Mouse (Mus musculus): Measurements from ENCODE around the gene Sppl2a. TPM values are rescaled to one million over a fixed set of nuclear protein-coding genes. Genes with fewer than 3 reads are reported as not detected.
"Not testable (repeated sequence)": the region's sequence is repeated elsewhere in the genome, so short reads cannot be mapped to it uniquely, and the experiment has no call there.

Sppl2a gene
- total RNA-seq (2014; rRNA removed) = 38.9 and 55.3 TPM in 2 replicates
- 24.8 and 30.5 TPM in 2 replicates for polyA plus RNA-seq (2015; fragmentation: Nextera tagmentation; extraction: Ambion mirVana)

DNA sequence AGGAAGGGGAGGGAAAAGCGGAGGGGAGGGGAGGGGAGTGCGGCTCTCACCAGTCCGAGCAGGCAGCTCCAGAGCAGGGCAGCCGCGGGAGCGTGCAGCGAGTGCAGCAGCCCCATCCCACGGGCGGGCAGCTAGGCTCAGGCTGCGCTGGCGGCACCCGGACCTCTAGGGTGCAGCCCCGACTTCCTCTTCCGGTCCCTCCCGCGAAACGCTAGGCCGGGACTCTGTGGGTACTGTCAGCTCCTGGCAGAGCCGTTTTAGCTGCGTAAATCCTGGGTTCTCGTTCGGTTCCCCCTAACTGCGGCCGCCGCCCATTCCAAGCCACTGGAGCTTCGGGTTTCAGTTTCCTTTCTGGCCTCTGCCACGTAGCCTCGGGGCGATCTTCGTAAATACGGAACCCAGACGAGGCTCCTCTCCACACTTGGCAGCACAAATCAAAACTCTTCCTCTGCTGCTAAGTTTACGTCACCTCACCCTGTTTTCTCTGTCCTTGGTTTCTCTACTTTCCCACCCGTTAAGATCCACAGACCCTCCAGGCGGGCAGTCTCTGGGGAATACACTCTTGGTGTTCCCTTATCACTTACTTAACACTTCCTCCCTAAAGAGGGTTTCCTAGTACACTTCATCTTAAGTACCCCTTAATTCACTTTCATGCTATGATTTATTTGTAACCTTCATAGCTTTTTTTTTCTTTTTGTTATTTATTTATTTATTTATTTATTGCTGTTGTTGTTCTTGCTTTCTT, at the start of gene Sppl2a:
Gene Sppl2a (minus strand): TSS at position 339 of the 745 bp plus-strand sequence.
- peak; percentile 44 for TF ChIP-seq CTCF (IDR thresholded peaks at IDR 0.05; ENCODE audit: low read depth)
- Histone ChIP-seq H3K36me3 (ENCODE audit: insufficient read depth) (0 out of 2 replicates have a peak, but pooled peaks cover 3% of the 10 kb centered on the region), H3K9ac (peak within 1 kb of the TSS; percentile 79), H3K4me3 (ENCODE audit: low read depth, low read length) (peak within 1 kb of the TSS; percentile 70), H3K27ac (ENCODE audit: low read depth, low read length) (peak within 1 kb of the TSS; percentile 92), H3K9me3 (ENCODE audit: low read length) (no peaks in the 10 kb centered on the region), H3K4me1 (ENCODE audit: insufficient read depth) (no peaks in the 10 kb centered on the region), H3K27me3 (ENCODE audit: insufficient read depth, low read length) (no peaks in the 10 kb centered on the region), H3K4me2 (ENCODE audit: low read depth) (peak within 1 kb of the TSS; percentile 52)
- peak; percentile 93 for DNase-seq
- ATAC-seq = peak; percentile 100
- WGBS = under 1% methylated on average over 35 of the region's 35 CpGs

DNA sequence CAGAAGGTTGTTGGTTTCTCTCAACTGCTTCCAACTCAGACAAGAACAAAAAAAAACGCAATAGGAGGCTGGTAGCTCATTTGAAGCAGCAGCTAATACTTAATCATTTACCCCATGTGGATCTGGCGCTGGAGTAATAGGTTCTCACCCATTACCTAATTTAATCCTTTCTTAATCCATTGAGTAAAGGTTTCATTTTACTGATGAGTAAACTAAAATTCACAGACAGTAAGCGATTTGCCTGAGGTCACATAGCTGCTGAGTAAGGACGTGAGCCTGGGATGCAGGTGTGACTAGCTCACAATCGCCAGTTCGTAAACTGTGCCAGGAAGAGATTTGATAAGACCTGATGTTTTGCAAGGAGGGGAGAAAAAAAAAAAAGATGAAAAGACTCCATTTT, 44.4 kb upstream of the Sppl2a start:
- Histone ChIP-seq H3K4me2 (ENCODE audit: low read depth) (no peak overlapping the region), H3K27ac (ENCODE audit: low read depth, low read length) (no peak overlapping the region), H3K9ac (no peak overlapping the region), H3K4me1 (ENCODE audit: insufficient read depth) (no peaks in the 10 kb centered on the region), H3K27me3 (ENCODE audit: insufficient read depth, low read length) (no peaks in the 10 kb centered on the region), H3K9me3 (ENCODE audit: low read length) (no peaks in the 10 kb centered on the region), H3K36me3 (ENCODE audit: insufficient read depth) (no peaks in the 10 kb centered on the region), H3K4me3 (ENCODE audit: low read depth, low read length) (no peak overlapping the region)
- WGBS = 63% methylated on average over 6 of the region's 6 CpGs
- no peak for ATAC-seq
- no peak for DNase-seq
- no peak for TF ChIP-seq CTCF (IDR thresholded peaks at IDR 0.05; ENCODE audit: low read depth)

GRCm38 (mm10) chr2:126961696-126962095, 28.7 kb upstream of the Sppl2a start:
- Histone ChIP-seq H3K27me3 (ENCODE audit: insufficient read depth, low read length) (no peaks in the 10 kb centered on the region), H3K36me3 (ENCODE audit: insufficient read depth) (no peaks in the 10 kb centered on the region), H3K9ac (no peak overlapping the region), H3K9me3 (ENCODE audit: low read length) (no peaks in the 10 kb centered on the region), H3K4me3 (ENCODE audit: low read depth, low read length) (no peak overlapping the region), H3K27ac (ENCODE audit: low read depth, low read length) (no peak overlapping the region), H3K4me1 (ENCODE audit: insufficient read depth) (no peaks in the 10 kb centered on the region), H3K4me2 (ENCODE audit: low read depth) (no peak overlapping the region)
- ATAC-seq (no peak), DNase-seq (no peak)
- no peak for TF ChIP-seq CTCF (IDR thresholded peaks at IDR 0.05; ENCODE audit: low read depth)
- WGBS = 77% methylated on average over 2 of the region's 2 CpGs

GRCm38 (mm10) chr2:126955671-126956070, 22.6 kb upstream of the Sppl2a start:
- Histone ChIP-seq H3K27ac (ENCODE audit: low read depth, low read length) (no peak overlapping the region), H3K4me3 (ENCODE audit: low read depth, low read length) (no peak overlapping the region), H3K4me2 (ENCODE audit: low read depth) (no peak overlapping the region), H3K9me3 (ENCODE audit: low read length) (no peaks in the 10 kb centered on the region), H3K27me3 (ENCODE audit: insufficient read depth, low read length) (no peaks in the 10 kb centered on the region), H3K9ac (no peak overlapping the region), H3K36me3 (ENCODE audit: insufficient read depth) (no peaks in the 10 kb centered on the region), H3K4me1 (ENCODE audit: insufficient read depth) (no peaks in the 10 kb centered on the region)
- no peak for TF ChIP-seq CTCF (IDR thresholded peaks at IDR 0.05; ENCODE audit: low read depth)
- ATAC-seq (no peak), DNase-seq (no peak)
- WGBS = 74% methylated on average over 7 of the region's 7 CpGs

DNA sequence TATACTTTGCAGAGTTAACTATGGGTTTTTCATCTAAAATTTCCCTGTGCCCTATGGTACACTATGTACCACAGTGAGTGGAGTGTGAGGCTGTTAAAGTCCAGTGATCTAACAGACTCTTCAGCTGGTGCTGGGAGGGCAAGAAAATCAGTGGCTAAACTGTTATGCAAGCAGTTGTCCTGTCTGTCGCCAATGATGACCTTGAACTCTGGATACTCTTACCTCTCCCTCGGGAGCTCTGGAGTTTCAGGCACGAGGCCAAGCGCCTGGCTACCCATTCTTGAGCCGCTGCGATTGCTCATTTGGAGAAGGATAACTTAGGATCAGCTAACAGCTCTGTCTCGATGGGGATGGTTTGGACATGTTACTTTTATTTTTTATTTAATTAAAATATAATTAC, 18.1 kb upstream of the Sppl2a start:
- no peak overlapping the region for H3K4me3 ChIP-seq (ENCODE audit: low read depth, low read length)
- no peak overlapping the region for H3K27ac ChIP-seq (ENCODE audit: low read depth, low read length)
- H3K4me2 ChIP-seq (ENCODE audit: low read depth) = no peak overlapping the region
- no peak for TF ChIP-seq CTCF (IDR thresholded peaks at IDR 0.05; ENCODE audit: low read depth)
- ATAC-seq = no peak
- no peaks in the 10 kb centered on the region for H3K9me3 ChIP-seq (ENCODE audit: low read length)
- H3K4me1 ChIP-seq (ENCODE audit: insufficient read depth) = no peaks in the 10 kb centered on the region
- WGBS = 79% methylated on average over 7 of the region's 7 CpGs
- no peaks in the 10 kb centered on the region for H3K27me3 ChIP-seq (ENCODE audit: insufficient read depth, low read length)
- no peak for DNase-seq
- no peaks in the 10 kb centered on the region for H3K36me3 ChIP-seq (ENCODE audit: insufficient read depth)
- no peak overlapping the region for H3K9ac ChIP-seq

DNA sequence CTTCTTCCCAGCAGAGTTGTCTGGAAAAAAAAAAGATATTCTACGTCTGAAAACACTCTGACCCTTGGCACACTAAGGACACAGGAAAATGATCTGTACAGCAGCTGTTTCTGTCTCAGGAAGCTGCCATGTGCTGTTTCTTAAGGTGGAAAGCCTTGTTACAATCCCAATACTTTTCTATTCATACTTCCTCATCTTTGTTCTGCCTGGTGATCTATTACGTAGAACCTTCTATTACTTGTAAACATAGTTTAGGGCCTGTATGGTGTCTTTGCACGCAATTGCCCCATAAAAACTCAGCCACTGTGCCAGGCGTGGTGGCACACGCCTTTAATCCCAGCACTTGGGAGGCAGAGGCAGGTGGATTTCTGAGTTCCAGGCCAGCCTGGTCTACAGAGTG, 17.4 kb upstream of the Sppl2a start:
- Histone ChIP-seq H3K4me1 (ENCODE audit: insufficient read depth) (no peaks in the 10 kb centered on the region), H3K36me3 (ENCODE audit: insufficient read depth) (no peaks in the 10 kb centered on the region), H3K27ac (ENCODE audit: low read depth, low read length) (no peak overlapping the region), H3K9ac (no peak overlapping the region), H3K9me3 (ENCODE audit: low read length) (no peaks in the 10 kb centered on the region), H3K4me2 (ENCODE audit: low read depth) (no peak overlapping the region), H3K4me3 (ENCODE audit: low read depth, low read length) (no peak overlapping the region), H3K27me3 (ENCODE audit: insufficient read depth, low read length) (no peaks in the 10 kb centered on the region)
- DNase-seq (no peak), ATAC-seq (no peak)
- 85% methylated on average over 5 of the region's 5 CpGs for WGBS
- TF ChIP-seq CTCF (IDR thresholded peaks at IDR 0.05; ENCODE audit: low read depth) = no peak

GRCm38 (mm10) chr2:126949856-126950255, 16.8 kb upstream of the Sppl2a start:
- no peak for TF ChIP-seq CTCF (IDR thresholded peaks at IDR 0.05; ENCODE audit: low read depth)
- Histone ChIP-seq H3K9me3 (ENCODE audit: low read length) (no peaks in the 10 kb centered on the region), H3K4me1 (ENCODE audit: insufficient read depth) (no peaks in the 10 kb centered on the region), H3K27ac (ENCODE audit: low read depth, low read length) (no peak overlapping the region), H3K36me3 (ENCODE audit: insufficient read depth) (no peaks in the 10 kb centered on the region), H3K4me2 (ENCODE audit: low read depth) (no peak overlapping the region), H3K4me3 (ENCODE audit: low read depth, low read length) (no peak overlapping the region), H3K27me3 (ENCODE audit: insufficient read depth, low read length) (no peaks in the 10 kb centered on the region), H3K9ac (no peak overlapping the region)
- ATAC-seq (no peak), DNase-seq (no peak)
- 41% methylated on average over 3 of the region's 3 CpGs for WGBS

DNA sequence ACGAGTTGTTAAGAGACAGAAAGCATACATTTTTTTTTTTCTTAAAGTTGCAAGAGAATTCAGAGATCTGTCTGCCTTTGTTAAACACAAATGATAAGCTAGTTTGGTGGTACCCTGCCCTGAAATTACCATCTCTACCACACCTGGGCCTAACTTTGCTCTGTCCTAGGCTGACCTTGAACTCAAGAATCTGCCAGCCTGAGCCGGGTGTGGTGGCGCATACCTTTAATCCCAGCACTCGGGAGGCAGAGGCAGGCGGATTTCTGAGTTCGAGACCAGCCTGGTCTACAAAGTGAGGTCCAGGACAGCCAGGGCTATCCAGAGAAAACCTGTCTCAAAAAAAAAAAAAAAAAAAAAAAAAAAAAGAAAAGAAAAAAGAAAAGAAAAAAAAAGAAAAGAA, 16.3 kb upstream of the Sppl2a start:
- H3K4me1 ChIP-seq (ENCODE audit: insufficient read depth); ATAC-seq; H3K9ac ChIP-seq; H3K36me3 ChIP-seq (ENCODE audit: insufficient read depth); H3K4me3 ChIP-seq (ENCODE audit: low read depth, low read length); H3K4me2 ChIP-seq (ENCODE audit: low read depth); H3K27me3 ChIP-seq (ENCODE audit: insufficient read depth, low read length); H3K9me3 ChIP-seq (ENCODE audit: low read length); H3K27ac ChIP-seq (ENCODE audit: low read depth, low read length); DNase-seq: not testable (repeated sequence)
- WGBS = 77% methylated on average over 6 of the region's 6 CpGs
